Mouse (Mus musculus): ENCODE results near the gene Rpl12. TPM values are rescaled to one million over a fixed set of nuclear protein-coding genes. Genes with fewer than 3 reads are reported as not detected.

The Rpl12 gene
- total RNA-seq, 1 experiment, result 2,117 TPM

- peaks cover 0 to 3% of the 10 kb centered on the region in 2 experiments; a peak in 1 of 4 replicates for H3K4me1 ChIP-seq (ENCODE audit: control insufficient read depth in 2 of 2, insufficient read depth in 2 of 2, low read length in 2 of 2, poor library complexity in 1 of 2)
- no peaks in the 10 kb centered on the region for H3K9me3 ChIP-seq (ENCODE audit: control insufficient read depth, insufficient read depth, low read depth, low read length)
- TF ChIP-seq MAFK (IDR thresholded peaks at IDR 0.05; ENCODE audit: insufficient read depth, low read depth, low read length) (no peak), CHD2 (IDR thresholded peaks at IDR 0.05; ENCODE audit: low read depth, low read length) (no peak), ZNF384 (IDR thresholded peaks at IDR 0.05; ENCODE audit: low read depth, low read length) (no peak), ZC3H11A (IDR thresholded peaks at IDR 0.05; ENCODE audit: borderline replicate concordance, low read depth, low read length) (no peak), HCFC1 (IDR thresholded peaks at IDR 0.05; ENCODE audit: borderline replicate concordance, insufficient read depth, low read length) (no peak)
- in situ Hi-C loops (cut with MboI; ENCODE audit: low sequenced_read_pairs in 2 of 2, unreplicated experiment in 2 of 2), result no loop called here
- H3K9ac ChIP-seq (ENCODE audit: insufficient read depth, low read depth, low read length, poor library complexity, severe bottlenecking), result no peak overlapping the region
- H3K36me3 ChIP-seq (ENCODE audit: control insufficient read depth, insufficient read depth, low read length, poor library complexity, severe bottlenecking), result peaks cover 33% of the 10 kb centered on the region
- no peak overlapping the region for H3K27ac ChIP-seq (ENCODE audit: insufficient read depth, low read depth, low read length, poor library complexity, severe bottlenecking)
- H3K4me3 ChIP-seq (ENCODE audit: insufficient read depth in 1 of 2, low read depth in 1 of 2, low read length in 2 of 2, poor library complexity in 1 of 2, severe bottlenecking in 1 of 2), result no peak overlapping the region
- DNase-seq (ENCODE audit: low read depth, low spot score), result no peak
Measured at GRCm38 (mm10) chr2:32957344-32957743, 4.0 kb upstream of the Rpl12 start.

GRCm38 (mm10) chr2:32960273-32960672, 1.1 kb upstream of the Rpl12 start:
- H3K4me1 ChIP-seq (ENCODE audit: control insufficient read depth in 2 of 2, insufficient read depth in 2 of 2, low read length in 2 of 2, poor library complexity in 1 of 2), result peaks cover 0 to 3% of the 10 kb centered on the region in 2 experiments; a peak in 1 of 4 replicates
- H3K36me3 ChIP-seq (ENCODE audit: control insufficient read depth, insufficient read depth, low read length, poor library complexity, severe bottlenecking), result peaks cover 41% of the 10 kb centered on the region
- H3K4me3 ChIP-seq (ENCODE audit: insufficient read depth in 1 of 2, low read depth in 1 of 2, low read length in 2 of 2, poor library complexity in 1 of 2, severe bottlenecking in 1 of 2), result no peak overlapping the region
- H3K9me3 ChIP-seq (ENCODE audit: control insufficient read depth, insufficient read depth, low read depth, low read length), result no peaks in the 10 kb centered on the region
- DNase-seq (ENCODE audit: low read depth, low spot score), result no peak
- peak overlapping the region; percentile 100; the same call in 1 of the 2 replicates for H3K9ac ChIP-seq (ENCODE audit: insufficient read depth, low read depth, low read length, poor library complexity, severe bottlenecking)
- TF ChIP-seq CHD2 (IDR thresholded peaks at IDR 0.05; ENCODE audit: low read depth, low read length) (no peak), ZC3H11A (IDR thresholded peaks at IDR 0.05; ENCODE audit: borderline replicate concordance, low read depth, low read length) (no peak), MAFK (IDR thresholded peaks at IDR 0.05; ENCODE audit: insufficient read depth, low read depth, low read length) (no peak), HCFC1 (IDR thresholded peaks at IDR 0.05; ENCODE audit: borderline replicate concordance, insufficient read depth, low read length) (no peak), ZNF384 (IDR thresholded peaks at IDR 0.05; ENCODE audit: low read depth, low read length) (no peak)
- in situ Hi-C loops (cut with MboI; ENCODE audit: low sequenced_read_pairs in 2 of 2, unreplicated experiment in 2 of 2), result no loop called here
- no peak overlapping the region for H3K27ac ChIP-seq (ENCODE audit: insufficient read depth, low read depth, low read length, poor library complexity, severe bottlenecking)

- DNase-seq (ENCODE audit: low read depth, low spot score), result no peak
- no peaks in the 10 kb centered on the region for H3K9me3 ChIP-seq (ENCODE audit: control insufficient read depth, insufficient read depth, low read depth, low read length)
- peaks cover 0 to 3% of the 10 kb centered on the region in 2 experiments; a peak in 1 of 4 replicates for H3K4me1 ChIP-seq (ENCODE audit: control insufficient read depth in 2 of 2, insufficient read depth in 2 of 2, low read length in 2 of 2, poor library complexity in 1 of 2)
- H3K4me3 ChIP-seq (ENCODE audit: insufficient read depth in 1 of 2, low read depth in 1 of 2, low read length in 2 of 2, poor library complexity in 1 of 2, severe bottlenecking in 1 of 2), result peak overlapping the region; percentile 84 to 99
- in situ Hi-C loops (cut with MboI; ENCODE audit: low sequenced_read_pairs in 2 of 2, unreplicated experiment in 2 of 2), result no loop called here
- TF ChIP-seq MAFK (IDR thresholded peaks at IDR 0.05; ENCODE audit: insufficient read depth, low read depth, low read length), result no peak
- TF ChIP-seq HCFC1 (IDR thresholded peaks at IDR 0.05; ENCODE audit: borderline replicate concordance, insufficient read depth, low read length), result no peak
- TF ChIP-seq CHD2 (IDR thresholded peaks at IDR 0.05; ENCODE audit: low read depth, low read length), result no peak
- TF ChIP-seq ZNF384 (IDR thresholded peaks at IDR 0.05; ENCODE audit: low read depth, low read length), result no peak
- no peak for TF ChIP-seq ZC3H11A (IDR thresholded peaks at IDR 0.05; ENCODE audit: borderline replicate concordance, low read depth, low read length)
- peak overlapping the region; percentile 93 for H3K27ac ChIP-seq (ENCODE audit: insufficient read depth, low read depth, low read length, poor library complexity, severe bottlenecking)
- H3K36me3 ChIP-seq (ENCODE audit: control insufficient read depth, insufficient read depth, low read length, poor library complexity, severe bottlenecking), result peaks cover 37% of the 10 kb centered on the region
- peak overlapping the region; percentile 100 for H3K9ac ChIP-seq (ENCODE audit: insufficient read depth, low read depth, low read length, poor library complexity, severe bottlenecking)
Measured at GRCm38 (mm10) chr2:32962062-32962874, 909 bp downstream of the Rpl12 start.

GRCm38 (mm10) chr2:32962875-32963220, 1.5 kb downstream of the Rpl12 start:
- Histone ChIP-seq H3K27ac (ENCODE audit: insufficient read depth, low read depth, low read length, poor library complexity, severe bottlenecking) (peak overlapping the region; percentile 93), H3K4me3 (ENCODE audit: insufficient read depth in 1 of 2, low read depth in 1 of 2, low read length in 2 of 2, poor library complexity in 1 of 2, severe bottlenecking in 1 of 2) (peak overlapping the region; percentile 84 to 99), H3K4me1 (ENCODE audit: control insufficient read depth in 2 of 2, insufficient read depth in 2 of 2, low read length in 2 of 2, poor library complexity in 1 of 2) (peaks cover 0 to 3% of the 10 kb centered on the region in 2 experiments; a peak in 1 of 4 replicates), H3K9ac (ENCODE audit: insufficient read depth, low read depth, low read length, poor library complexity, severe bottlenecking) (peak overlapping the region; percentile 100), H3K9me3 (ENCODE audit: control insufficient read depth, insufficient read depth, low read depth, low read length) (no peaks in the 10 kb centered on the region), H3K36me3 (ENCODE audit: control insufficient read depth, insufficient read depth, low read length, poor library complexity, severe bottlenecking) (peaks cover 32% of the 10 kb centered on the region)
- in situ Hi-C loops (cut with MboI; ENCODE audit: low sequenced_read_pairs in 2 of 2, unreplicated experiment in 2 of 2), result no loop called here
- TF ChIP-seq ZC3H11A (IDR thresholded peaks at IDR 0.05; ENCODE audit: borderline replicate concordance, low read depth, low read length) (no peak), ZNF384 (IDR thresholded peaks at IDR 0.05; ENCODE audit: low read depth, low read length) (no peak), HCFC1 (IDR thresholded peaks at IDR 0.05; ENCODE audit: borderline replicate concordance, insufficient read depth, low read length) (no peak), CHD2 (IDR thresholded peaks at IDR 0.05; ENCODE audit: low read depth, low read length) (no peak)
- DNase-seq (ENCODE audit: low read depth, low spot score), result no peak
